ENCODE assay signal across 8 mouse cellular contexts in genomic region chr8:110847171-110847549, GRCm38 (mm10). TPM values are rescaled to one million over a fixed set of nuclear protein-coding genes. Genes with fewer than 3 reads are reported as not detected.
DNase-seq lines count a peak whose midpoint lies in the region; ATAC-seq and TF ChIP-seq lines count a peak whose summit lies in the region.

No protein-coding gene starts in this region.

- WGBS in heart, embryonic 11.5 days (ENCODE audit: insufficient replicate concordance) = under 1% methylated on average over 13 of the region's 13 CpGs
- WGBS in macrophage (ENCODE audit: missing documents) = 0% methylated on average over 13 of the region's 13 CpGs

- peaks cover 30% of the 10 kb centered on the region for H3K36me3 ChIP-seq in heart, embryonic 11.5 days (ENCODE audit: control insufficient read depth, insufficient read depth, low read length)
- H3K36me3 ChIP-seq in ES-Bruce4 (ENCODE audit: control insufficient read depth, insufficient read depth, low read length, poor library complexity, severe bottlenecking) (peaks cover 54% of the 10 kb centered on the region), macrophage (ENCODE audit: inconsistent target) (peaks cover 52% of the 10 kb centered on the region)

- peak overlapping the region; percentile 87 for H3K27ac ChIP-seq in heart, embryonic 11.5 days (ENCODE audit: low read depth, low read length)
- 0 out of 2 replicates have a peak overlapping the region, but pooled peaks have one; percentile 3 for H3K27ac ChIP-seq in ES-Bruce4 (ENCODE audit: insufficient read depth, low read length)
- H3K27ac ChIP-seq in macrophage = peak overlapping the region; percentile 84

- H3K79me2 ChIP-seq in macrophage (ENCODE audit: inconsistent target) = peaks cover 74% of the 10 kb centered on the region

- no peak for TF ChIP-seq CTCF in ES-Bruce4 (IDR thresholded peaks at IDR 0.05; ENCODE audit: low read depth, low read length)

- no peaks in the 10 kb centered on the region for H3K27me3 ChIP-seq in heart, embryonic 11.5 days (ENCODE audit: control insufficient read depth, insufficient read depth, low read length)
- H3K27me3 ChIP-seq in ES-Bruce4 (ENCODE audit: control insufficient read depth, insufficient read depth, low read length, poor library complexity, severe bottlenecking) = no peaks in the 10 kb centered on the region

- H3K4me3 ChIP-seq in heart, embryonic 11.5 days (ENCODE audit: low read depth, low read length) = peak overlapping the region; percentile 95
- peak overlapping the region; percentile 90 for H3K4me3 ChIP-seq in ES-Bruce4 (ENCODE audit: low read depth, low read length)
- peak overlapping the region; percentile 100 for H3K4me3 ChIP-seq in macrophage (ENCODE audit: inconsistent target)

- TF ChIP-seq POLR2A in ES-Bruce4 (IDR thresholded peaks at IDR 0.05; ENCODE audit: insufficient read depth, low read length) = no peak

- intact Hi-C loops in heart, postnatal 14 days (cut with DNase I) = no loop called here

- H3K9me3 ChIP-seq in heart, embryonic 11.5 days (replicated peaks; ENCODE audit: control insufficient read depth, low read length) = no peaks in the 10 kb centered on the region
- H3K9me3 ChIP-seq in ES-Bruce4 (replicated peaks; ENCODE audit: control insufficient read depth, insufficient read depth, low read length, poor library complexity, severe bottlenecking) = no peaks in the 10 kb centered on the region

- TF ChIP-seq EP300 in ES-Bruce4 (IDR thresholded peaks at IDR 0.05; ENCODE audit: insufficient read depth, low read depth, low read length) = no peak

- DNase-seq in heart, postnatal 14 days = no peak
- no peak for DNase-seq in right cerebral cortex, postnatal 36 days (ENCODE audit: low spot score in 2 of 2)
- DNase-seq in Muller cell, postnatal 12 days (ENCODE audit: inconsistent ontology term) = no peak
- no peak for DNase-seq in gastrocnemius, postnatal 4 days (ENCODE audit: low spot score in 2 of 2)

- no peak for ATAC-seq in heart, embryonic 11.5 days (replicated peaks; ENCODE audit: insufficient number of reproducible peaks, low FRiP score, low TSS enrichment)
- ATAC-seq in granulocyte monocyte progenitor cell, adult 5-6 weeks (replicated peaks; ENCODE audit: poor library complexity, severe bottlenecking) = peak; percentile 29

- peak overlapping the region; percentile 98 for H3K9ac ChIP-seq in heart, embryonic 11.5 days (ENCODE audit: low read depth, low read length)
- peak overlapping the region; percentile 78 for H3K9ac ChIP-seq in ES-Bruce4 (ENCODE audit: low read depth, poor library complexity, severe bottlenecking)

- peak overlapping the region; percentile 94 for H3K4me2 ChIP-seq in heart, embryonic 11.5 days

- H3K4me1 ChIP-seq in heart, embryonic 11.5 days (ENCODE audit: control insufficient read depth, insufficient read depth, low read length) = peaks cover 16% of the 10 kb centered on the region
- H3K4me1 ChIP-seq in ES-Bruce4 (ENCODE audit: control insufficient read depth, insufficient read depth, low read length) = no peaks in the 10 kb centered on the region

RNA-seq across cellular contexts. Expression of gene Sf3b3, which starts 0.6 kb away (rescaled TPM):
- 92.8 and 112 TPM in 2 replicates for polyA plus RNA-seq in heart, embryonic 11.5 days (2014; fragmentation: Nextera tagmentation; extraction: Ambion mirVana)
- 10 to 100 TPM; 42.6 to 49.2 TPM for total RNA-seq in heart, postnatal 14 days (2021)
- 203 and 206 TPM in 2 replicates for polyA plus RNA-seq in ES-Bruce4 (2011; ENCODE audit: insufficient read depth, insufficient read length, low read depth, missing spikeins)
- total RNA-seq in granulocyte monocyte progenitor cell, adult 5-6 weeks (2014; fragmentation: Nextera tagmentation) = 149 and 187 TPM in 2 replicates
- total RNA-seq in granulocyte monocyte progenitor cell, adult 5-6 weeks (2017) = 174 and 176 TPM in 2 replicates
- 100 to 1,000 TPM in 23 of 26 experiments, 10 to 100 TPM in 3; 73.2 to 229 (median 141) TPM for total RNA-seq in macrophage (2018; cell fraction: chromatin; rRNA removed)
- total RNA-seq in macrophage (2018; cell fraction: cytosol; rRNA removed) = 10 to 100 TPM; 25.3 to 50.4 (median 39.5) TPM
- 100 to 1,000 TPM in 7 of 26 experiments, 10 to 100 TPM in 19; 58.7 to 167 (median 87.9) TPM for total RNA-seq in macrophage (2018; cell fraction: nucleus; rRNA removed)
- polyA plus RNA-seq in macrophage (2018) = 34.3 to 64.6 TPM (median 41.6 TPM) in 3 replicates
- 10 to 100 TPM; 56.3 to 63.0 TPM for total RNA-seq in gastrocnemius, postnatal 4 days (2021)

RNA-seq across cellular contexts. Expression of gene Cog4, which starts 0.8 kb away (rescaled TPM):
- polyA plus RNA-seq in heart, embryonic 11.5 days (2014; fragmentation: Nextera tagmentation; extraction: Ambion mirVana) = 62.8 and 64.2 TPM in 2 replicates
- 10 to 100 TPM; 63.5 to 67.0 TPM for total RNA-seq in heart, postnatal 14 days (2021)
- 48.2 and 50.7 TPM in 2 replicates for polyA plus RNA-seq in ES-Bruce4 (2011; ENCODE audit: insufficient read depth, insufficient read length, low read depth, missing spikeins)
- 31.2 and 35.3 TPM in 2 replicates for total RNA-seq in granulocyte monocyte progenitor cell, adult 5-6 weeks (2014; fragmentation: Nextera tagmentation)
- total RNA-seq in granulocyte monocyte progenitor cell, adult 5-6 weeks (2017) = 25.1 and 40.6 TPM in 2 replicates
- 100 to 1,000 TPM in 22 of 26 experiments, 10 to 100 TPM in 4; 83.5 to 265 (median 188) TPM for total RNA-seq in macrophage (2018; cell fraction: chromatin; rRNA removed)
- 10 to 100 TPM; 25.8 to 53.3 (median 40.4) TPM for total RNA-seq in macrophage (2018; cell fraction: cytosol; rRNA removed)
- 100 to 1,000 TPM in 1 of 26 experiments, 10 to 100 TPM in 25; 41.4 to 137 (median 79.0) TPM for total RNA-seq in macrophage (2018; cell fraction: nucleus; rRNA removed)
- 29.1 to 44.7 TPM (median 32.2 TPM) in 3 replicates for polyA plus RNA-seq in macrophage (2018)
- 10 to 100 TPM; 59.5 to 66.6 TPM for total RNA-seq in gastrocnemius, postnatal 4 days (2021)

RNA-seq across cellular contexts. Expression of gene Il34, which starts 41.4 kb away (rescaled TPM):
- polyA plus RNA-seq in heart, embryonic 11.5 days (2014; fragmentation: Nextera tagmentation; extraction: Ambion mirVana) = 0.36 TPM in 1 of 2 replicates, not detected in the other
- 10 to 100 TPM in 1 of 2 experiments, 1 to 10 TPM in 1; 10.0 to 10.1 TPM for total RNA-seq in heart, postnatal 14 days (2021)
- polyA plus RNA-seq in ES-Bruce4 (2011; ENCODE audit: insufficient read depth, insufficient read length, low read depth, missing spikeins) (0.34 and 1.0 TPM in 2 replicates), macrophage (2018) (not detected in 3 replicates)
- not detected in 2 replicates for total RNA-seq in granulocyte monocyte progenitor cell, adult 5-6 weeks (2014; fragmentation: Nextera tagmentation)
- total RNA-seq in granulocyte monocyte progenitor cell, adult 5-6 weeks (2017) = not detected in 2 replicates
- total RNA-seq in macrophage (2018; cell fraction: chromatin; rRNA removed) = not detected
- under 1 TPM in 1 of 26 experiments, not detected in 25; 0.15 TPM for total RNA-seq in macrophage (2018; cell fraction: cytosol; rRNA removed)
- total RNA-seq in macrophage (2018; cell fraction: nucleus; rRNA removed) = not detected
- 10 to 100 TPM in 1 of 2 experiments, 1 to 10 TPM in 1; 7.9 to 10.4 TPM for total RNA-seq in gastrocnemius, postnatal 4 days (2021)

RNA-seq across cellular contexts. Expression of gene Fuk, which starts 55.1 kb away (rescaled TPM):
- 5.1 and 5.7 TPM in 2 replicates for polyA plus RNA-seq in heart, embryonic 11.5 days (2014; fragmentation: Nextera tagmentation; extraction: Ambion mirVana)
- 1 to 10 TPM; 6.2 to 6.3 TPM for total RNA-seq in heart, postnatal 14 days (2021)
- polyA plus RNA-seq in ES-Bruce4 (2011; ENCODE audit: insufficient read depth, insufficient read length, low read depth, missing spikeins) (14.8 and 16.7 TPM in 2 replicates), macrophage (2018) (1.5 to 3.6 TPM (median 2.4 TPM) in 3 replicates)
- total RNA-seq in granulocyte monocyte progenitor cell, adult 5-6 weeks (2014; fragmentation: Nextera tagmentation) = 3.9 and 4.4 TPM in 2 replicates
- total RNA-seq in granulocyte monocyte progenitor cell, adult 5-6 weeks (2017) = 1.8 and 4.0 TPM in 2 replicates
- total RNA-seq in macrophage (2018; cell fraction: chromatin; rRNA removed) = 10 to 100 TPM in 12 of 26 experiments, 1 to 10 TPM in 14; 1.2 to 21.5 (median 9.8) TPM
- total RNA-seq in macrophage (2018; cell fraction: cytosol; rRNA removed) = 1 to 10 TPM in 25 of 26 experiments, under 1 TPM in 1; 0.91 to 3.1 (median 1.9) TPM
- total RNA-seq in macrophage (2018; cell fraction: nucleus; rRNA removed) = 10 to 100 TPM in 3 of 26 experiments, 1 to 10 TPM in 23; 1.5 to 11.5 (median 5.2) TPM
- 1 to 10 TPM; 5.9 to 6.5 TPM for total RNA-seq in gastrocnemius, postnatal 4 days (2021)

Comparison
In these comparisons a context has a peak if more than half of its experiments do, and no peak if none do; other contexts are left out.
1. H3K27ac ChIP-seq: peak in every context shown above with its lines; median percentile 87 in heart, embryonic 11.5 days; 84 in macrophage; 3 in ES-Bruce4.
2. RNA of gene Il34, which starts 41.4 kb away (total RNA-seq): 7.9 to 10.4 TPM in gastrocnemius, postnatal 4 days and 10.0 to 10.1 TPM in heart, postnatal 14 days; not detected in granulocyte monocyte progenitor cell, adult 5-6 weeks; every median in the first group is over 4 times any median in the second.
3. Peak in every context shown above with its lines, with median percentiles within 50 percentile points of each other: H3K4me3 ChIP-seq.